Mouse (Mus musculus) liver, embryonic 12.5 days (tissue): ENCODE measurements around the gene Sox1. TPM values are rescaled to one million over a fixed set of nuclear protein-coding genes. Genes with fewer than 3 reads are reported as not detected.

Experiments used
- ATAC-seq: fragments of 200-750 bp; cut with Nextera tagmentation; 2 replicates; pipeline ENCODE4 v1.8.0; 2017; ENCODE audit warnings: moderate number of reproducible peaks, mild to moderate bottlenecking, moderate library complexity
- H3K27ac ChIP-seq: fragments of 300-500 bp; sonication (generic); 2 replicates; pipeline ENCODE4 v1.5.1; 2016; ENCODE audit warnings: mild to moderate bottlenecking
- H3K27me3 ChIP-seq: fragments of 300-500 bp; sonication (generic); replicated peaks from 2 replicates; pipeline ENCODE4 v1.6.1; 2016; ENCODE audit warnings: mild to moderate bottlenecking, moderate library complexity
- H3K36me3 ChIP-seq: fragments of 300-500 bp; sonication (generic); 2 replicates; pipeline ENCODE4 v1.6.1; 2016; ENCODE audit warnings: mild to moderate bottlenecking, moderate library complexity
- H3K4me1 ChIP-seq: fragments of 300-500 bp; sonication (generic); 2 replicates; pipeline ENCODE4 v1.6.1; 2016
- H3K4me2 ChIP-seq: fragments of 300-500 bp; sonication (generic); 2 replicates; pipeline ENCODE4 v1.6.1; 2016; ENCODE audit warnings: mild to moderate bottlenecking, moderate library complexity
- H3K4me3 ChIP-seq: fragments of 300-500 bp; sonication (generic); 2 replicates; pipeline ENCODE4 v1.5.1; 2016; ENCODE audit warnings: mild to moderate bottlenecking, moderate library complexity
- H3K9ac ChIP-seq: fragments of 300-500 bp; sonication (generic); 2 replicates; pipeline ENCODE4 v1.6.1; 2016; ENCODE audit warnings: mild to moderate bottlenecking, moderate library complexity
- H3K9me3 ChIP-seq: fragments of 300-500 bp; sonication (generic); replicated peaks from 2 replicates; pipeline ENCODE4 v1.6.1; 2016; ENCODE audit warnings: mild to moderate bottlenecking, moderate library complexity
- WGBS: fragments of 180-500 bp; shearing (Covaris S2); methylation state at CpG from one replicate; pipeline ENCODE4 v1.1.7; 2016; ENCODE audit not compliant: insufficient replicate concordance; 5-methylcytosine and 5-hydroxymethylcytosine counted together
- polyA plus RNA-seq: library from polyadenylated mRNA; unstranded; fragments of >200 nt; fragmentation: Nextera tagmentation; extraction: Ambion mirVana; gene quantifications from 2 replicates; pipeline ENCODE4 v1.2.1, GENCODE M21; 2016

Gene Sox1
- polyA plus RNA-seq, 1 experiment from 2014 or later = not detected

DNA sequence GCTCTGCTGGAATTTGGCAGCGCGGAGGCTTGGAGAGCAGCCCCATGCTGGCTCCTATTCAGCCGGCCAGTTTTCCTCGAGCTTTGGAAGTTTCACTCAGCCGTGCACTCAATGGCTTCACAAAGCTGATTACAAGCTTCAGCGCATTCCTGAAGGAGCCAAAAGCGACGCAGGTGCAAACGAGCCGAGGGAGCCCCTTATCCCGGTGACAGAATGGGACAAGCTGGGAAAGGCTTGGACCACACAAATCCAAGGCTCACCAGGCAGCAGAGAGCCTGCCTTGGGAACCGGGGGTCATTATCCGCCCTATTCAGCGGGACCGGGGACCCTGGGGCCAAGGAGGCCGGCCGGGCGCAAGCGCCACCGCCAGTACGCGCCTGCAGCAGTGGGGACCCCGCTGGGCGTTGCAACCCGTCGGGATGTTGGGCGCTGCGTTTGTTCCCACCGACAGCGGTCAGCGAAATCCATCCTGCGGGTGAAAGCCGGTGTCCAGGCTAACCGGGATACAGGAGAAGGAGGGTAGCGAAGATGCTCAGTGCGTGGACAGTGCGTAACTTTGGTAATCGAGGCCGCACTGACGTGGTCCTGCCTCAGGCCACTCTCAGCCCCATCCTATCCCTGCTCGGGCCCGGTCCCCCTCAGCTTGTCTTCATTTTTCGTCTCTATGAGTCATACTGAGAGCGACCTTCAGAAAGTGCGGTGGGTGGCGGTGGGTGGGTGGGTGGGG lies 35.2 kb downstream of the Sox1 start:
- Histone ChIP-seq H3K4me3 (no peak overlapping the region), H3K27me3 (peaks cover 91% of the 10 kb centered on the region), H3K4me2 (no peak overlapping the region), H3K27ac (no peak overlapping the region), H3K9ac (no peak overlapping the region), H3K9me3 (no peaks in the 10 kb centered on the region), H3K4me1 (no peaks in the 10 kb centered on the region), H3K36me3 (no peaks in the 10 kb centered on the region)
- no peak for ATAC-seq
- WGBS = 3% methylated on average over 46 of the region's 46 CpGs

DNA sequence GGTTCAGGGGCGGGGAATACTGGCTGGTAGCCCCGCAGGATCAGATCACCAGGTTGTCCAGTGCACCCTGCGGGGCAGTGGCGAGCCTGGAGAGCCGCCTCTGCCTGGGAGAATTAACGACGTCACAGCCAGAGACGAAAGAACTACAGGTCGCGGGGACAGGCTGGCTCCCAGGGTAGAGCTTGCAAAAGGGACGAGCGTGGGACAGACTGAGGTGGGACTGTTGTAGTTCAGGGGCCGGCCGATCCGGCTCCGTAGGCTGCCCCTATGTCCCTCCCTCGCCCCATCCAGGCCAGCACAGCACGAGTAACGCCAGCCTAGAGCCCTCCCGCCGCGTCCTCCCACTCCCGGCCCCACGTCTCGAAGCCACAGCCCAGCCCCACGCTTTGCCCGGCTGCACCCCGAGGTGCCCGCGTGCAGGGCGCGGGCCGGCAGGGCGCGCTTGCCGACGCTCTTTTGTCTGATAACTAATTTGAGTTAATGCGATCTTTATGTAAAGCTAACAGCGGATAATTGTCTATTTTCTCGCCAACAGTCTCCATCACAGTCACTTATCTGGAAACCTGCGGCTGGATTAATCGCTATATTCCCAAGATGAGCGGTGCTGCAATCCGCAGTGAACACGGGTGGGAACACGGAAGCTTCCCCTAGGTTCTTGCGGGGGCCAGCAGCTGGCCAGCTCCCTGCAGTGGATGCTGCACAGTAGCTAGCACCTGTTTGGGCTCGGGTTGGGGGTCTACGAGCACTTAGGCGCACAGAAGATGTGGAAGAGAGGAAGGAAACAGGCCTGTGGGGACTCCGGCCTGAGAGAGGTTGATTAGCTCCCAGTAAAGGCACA lies 36.0 kb downstream of the Sox1 start:
- Histone ChIP-seq H3K27me3 (peaks cover 91% of the 10 kb centered on the region), H3K9me3 (no peaks in the 10 kb centered on the region), H3K4me3 (no peak overlapping the region), H3K27ac (no peak overlapping the region), H3K4me2 (no peak overlapping the region), H3K36me3 (no peaks in the 10 kb centered on the region), H3K9ac (no peak overlapping the region), H3K4me1 (no peaks in the 10 kb centered on the region)
- ATAC-seq = no peak
- 4% methylated on average over 51 of the region's 51 CpGs for WGBS

DNA sequence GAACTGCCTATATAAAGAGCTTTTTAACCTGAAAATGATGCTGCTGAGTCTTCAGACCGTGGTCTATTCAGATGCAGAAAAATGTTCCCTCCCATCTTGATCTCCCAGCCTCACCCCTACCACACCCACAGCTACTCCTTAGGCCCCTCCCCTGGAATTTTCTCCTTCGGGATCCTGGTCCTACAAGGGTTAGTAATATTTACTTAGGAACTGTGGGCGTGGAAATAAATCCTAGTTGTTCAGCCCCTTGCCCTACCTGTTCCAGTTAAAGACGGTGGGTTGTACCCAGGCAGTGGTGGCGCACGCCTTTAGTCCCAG lies 36.6 kb downstream of the Sox1 start:
- 36% methylated on average over 6 of the region's 6 CpGs for WGBS
- no peak for ATAC-seq
- Histone ChIP-seq H3K4me1 (no peaks in the 10 kb centered on the region), H3K4me3 (no peak overlapping the region), H3K9me3 (no peaks in the 10 kb centered on the region), H3K36me3 (no peaks in the 10 kb centered on the region), H3K27ac (no peak overlapping the region), H3K27me3 (peaks cover 86% of the 10 kb centered on the region), H3K9ac (no peak overlapping the region), H3K4me2 (no peak overlapping the region)

DNA sequence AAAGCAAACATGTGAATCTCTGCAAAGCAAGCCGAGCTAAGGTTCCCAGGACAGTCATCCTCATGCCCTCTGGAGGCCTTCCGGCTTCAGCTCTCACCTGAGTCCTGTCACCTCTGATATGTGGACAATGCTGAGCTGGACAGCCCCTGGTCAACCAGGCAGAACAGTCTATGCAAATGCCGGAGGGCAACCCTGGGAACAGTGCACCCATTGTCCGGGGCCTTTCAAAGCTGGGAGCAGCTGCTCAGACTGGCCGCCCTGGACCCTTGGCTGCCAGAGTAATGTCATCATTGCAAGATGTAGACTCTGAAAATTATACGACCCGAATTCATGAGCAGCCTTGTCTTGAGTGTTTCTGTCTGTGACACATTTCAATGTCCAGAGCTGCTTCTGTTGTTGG lies 37.5 kb downstream of the Sox1 start:
- H3K4me3 ChIP-seq = no peak overlapping the region
- peaks cover 77% of the 10 kb centered on the region for H3K27me3 ChIP-seq
- ATAC-seq = no peak
- no peaks in the 10 kb centered on the region for H3K4me1 ChIP-seq
- H3K9me3 ChIP-seq = no peaks in the 10 kb centered on the region
- no peak overlapping the region for H3K27ac ChIP-seq
- WGBS = 57% methylated on average over 7 of the region's 7 CpGs
- H3K4me2 ChIP-seq = no peak overlapping the region
- no peaks in the 10 kb centered on the region for H3K36me3 ChIP-seq
- no peak overlapping the region for H3K9ac ChIP-seq

DNA sequence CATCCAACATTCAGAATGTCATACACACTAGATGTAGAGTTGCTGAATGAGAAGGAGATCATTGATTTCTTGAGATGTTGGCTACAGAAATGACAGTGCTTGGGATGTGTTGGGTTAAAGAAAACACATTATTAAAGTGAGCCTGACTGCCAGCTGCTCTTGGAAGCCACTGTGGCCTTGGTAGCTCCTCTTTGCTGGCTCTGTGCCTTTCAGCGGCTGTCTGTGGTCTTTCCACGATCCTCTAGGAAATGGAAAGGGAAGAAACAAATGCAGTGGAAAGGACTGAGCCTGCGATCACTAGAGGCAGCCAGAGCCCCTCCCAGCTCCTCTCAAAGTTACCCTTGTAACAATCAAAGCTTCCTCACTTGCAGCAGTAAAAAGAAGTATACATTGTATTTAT lies 39.7 kb downstream of the Sox1 start:
- peaks cover 58% of the 10 kb centered on the region for H3K27me3 ChIP-seq
- 37% methylated on average over 3 of the region's 3 CpGs for WGBS
- no peaks in the 10 kb centered on the region for H3K36me3 ChIP-seq

DNA sequence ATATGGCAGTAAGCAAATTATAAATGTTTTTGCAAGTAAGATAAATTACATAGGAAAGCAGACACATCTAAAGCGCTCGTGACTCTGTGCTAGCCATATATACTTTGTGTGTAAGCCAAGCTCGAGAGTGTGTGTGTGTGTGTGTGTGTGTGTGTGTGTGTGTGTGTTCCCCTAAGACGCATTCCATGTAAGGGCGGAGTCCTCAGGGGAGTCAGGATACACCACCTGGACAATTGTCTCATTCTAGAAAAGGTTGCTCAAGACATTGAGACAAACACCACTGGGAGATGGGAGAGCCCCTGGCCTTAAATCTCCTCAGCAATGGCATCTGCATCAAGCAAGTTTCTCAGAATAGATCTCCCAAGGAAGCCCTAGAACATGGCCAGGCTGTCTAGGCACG lies 42.9 kb downstream of the Sox1 start:
- Histone ChIP-seq H3K27me3 (peaks cover 31% of the 10 kb centered on the region), H3K36me3 (no peaks in the 10 kb centered on the region), H3K4me2 (no peak overlapping the region), H3K4me1 (no peaks in the 10 kb centered on the region), H3K9me3 (no peaks in the 10 kb centered on the region), H3K9ac (no peak overlapping the region), H3K27ac (no peak overlapping the region), H3K4me3 (no peak overlapping the region)
- no peak for ATAC-seq
- 67% methylated on average over 6 of the region's 6 CpGs for WGBS

More for the DNA sequence above, 39.7 kb downstream of the Sox1 start:
- no peak overlapping the region for H3K4me3 ChIP-seq
- no peak for ATAC-seq
- H3K27ac ChIP-seq = no peak overlapping the region
- no peak overlapping the region for H3K9ac ChIP-seq
- no peaks in the 10 kb centered on the region for H3K4me1 ChIP-seq
- no peak overlapping the region for H3K4me2 ChIP-seq
- no peaks in the 10 kb centered on the region for H3K9me3 ChIP-seq

DNA sequence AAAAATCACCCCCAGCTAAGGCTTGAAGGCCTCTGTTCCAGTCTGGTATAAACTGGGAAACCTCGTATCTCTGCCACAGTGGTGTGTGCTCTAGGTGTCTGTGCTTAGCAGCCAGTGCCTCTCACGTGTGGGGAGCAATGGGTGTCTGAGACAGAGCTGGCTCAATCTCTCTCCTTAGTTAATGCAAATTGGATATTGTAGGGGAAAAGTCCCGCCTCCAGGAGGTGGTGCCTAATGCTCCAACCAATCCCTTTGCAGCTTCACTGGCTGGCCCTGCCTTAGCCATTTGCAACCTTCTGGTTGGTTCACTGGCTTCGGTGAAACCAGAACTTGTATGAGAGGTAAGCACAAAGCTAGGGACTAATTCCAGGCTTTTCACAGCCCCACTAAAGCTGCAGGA lies 43.9 kb downstream of the Sox1 start:
- WGBS = 22% methylated on average over 4 of the region's 4 CpGs
- ATAC-seq = no peak

DNA sequence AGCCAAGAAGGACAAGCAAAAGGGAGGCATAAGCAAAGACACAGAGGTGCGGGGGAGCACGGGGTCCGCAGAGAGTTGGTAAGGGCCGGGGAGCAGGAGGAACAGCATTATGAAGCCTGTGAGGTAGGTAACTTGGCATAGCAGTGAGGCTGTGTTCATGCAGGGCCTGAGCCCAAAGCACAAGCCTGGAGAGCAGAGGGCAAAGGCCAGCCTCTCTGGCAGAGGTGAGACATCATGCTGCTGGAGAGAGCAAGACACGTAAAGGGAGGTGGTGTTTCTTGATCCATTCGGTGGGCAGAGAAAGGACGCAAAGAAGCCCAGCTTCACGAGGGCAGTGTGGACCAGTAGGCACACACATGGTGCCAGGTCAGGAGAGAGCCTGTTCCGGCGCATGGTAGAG lies 44.8 kb downstream of the Sox1 start:
- H3K9ac ChIP-seq = no peak overlapping the region
- H3K27ac ChIP-seq = no peak overlapping the region
- H3K4me3 ChIP-seq = no peak overlapping the region
- H3K9me3 ChIP-seq = no peaks in the 10 kb centered on the region
- no peak for ATAC-seq
- WGBS = 75% methylated on average over 10 of the region's 10 CpGs
- H3K27me3 ChIP-seq = peaks cover 22% of the 10 kb centered on the region
- H3K4me1 ChIP-seq = no peaks in the 10 kb centered on the region
- no peak overlapping the region for H3K4me2 ChIP-seq
- no peaks in the 10 kb centered on the region for H3K36me3 ChIP-seq

More for the DNA sequence above, 43.9 kb downstream of the Sox1 start:
- Histone ChIP-seq H3K27me3 (peaks cover 22% of the 10 kb centered on the region), H3K4me1 (no peaks in the 10 kb centered on the region), H3K9me3 (no peaks in the 10 kb centered on the region), H3K36me3 (no peaks in the 10 kb centered on the region), H3K27ac (no peak overlapping the region), H3K4me3 (no peak overlapping the region), H3K4me2 (no peak overlapping the region), H3K9ac (no peak overlapping the region)

DNA sequence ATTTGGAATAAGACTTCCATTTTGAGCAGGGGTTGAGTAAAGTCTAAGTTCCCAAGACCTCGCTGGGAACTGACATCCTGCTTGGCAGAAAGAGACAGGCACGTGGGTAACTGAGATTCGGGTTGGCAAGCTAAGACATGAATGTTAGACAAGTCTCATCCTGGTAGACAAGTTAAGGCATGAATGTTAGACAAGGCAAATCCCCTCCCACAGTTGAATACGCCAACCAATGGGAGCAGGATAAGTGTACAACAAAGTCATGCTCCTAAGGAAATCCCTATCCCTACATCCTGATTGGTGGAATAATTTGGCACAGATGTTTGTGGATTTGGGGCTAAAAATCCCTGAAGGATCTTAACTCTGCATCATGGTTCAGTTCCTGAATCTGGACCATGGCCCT lies 45.9 kb downstream of the Sox1 start:
- Histone ChIP-seq H3K9me3 (no peaks in the 10 kb centered on the region), H3K36me3 (no peaks in the 10 kb centered on the region), H3K27me3 (peaks cover 30% of the 10 kb centered on the region), H3K4me2 (no peak overlapping the region), H3K4me3 (no peak overlapping the region), H3K4me1 (no peaks in the 10 kb centered on the region), H3K27ac (no peak overlapping the region), H3K9ac (no peak overlapping the region)
- 72% methylated on average over 4 of the region's 4 CpGs for WGBS
- no peak for ATAC-seq

DNA sequence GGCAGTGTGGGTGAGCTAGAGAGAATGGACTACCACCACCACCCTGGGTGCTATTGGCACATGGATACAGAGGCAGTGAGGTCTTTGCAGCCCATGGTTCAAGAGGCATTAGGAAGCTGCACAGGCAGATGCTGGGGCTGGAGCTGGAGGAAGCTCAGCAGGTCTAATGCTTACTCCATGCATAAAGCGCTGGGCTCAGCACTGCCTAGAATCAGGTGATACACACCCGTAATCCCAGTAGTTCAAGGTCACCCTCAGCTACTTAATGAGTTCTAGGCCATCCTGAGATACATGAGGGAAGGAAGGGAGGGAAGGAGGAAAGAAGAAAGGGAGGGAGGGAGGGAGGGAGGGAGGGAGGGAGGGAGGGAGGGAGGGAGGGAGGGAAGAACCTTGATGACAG lies 50.2 kb downstream of the Sox1 start:
- Histone ChIP-seq H3K27ac (no peak overlapping the region), H3K9ac (no peak overlapping the region), H3K4me3 (no peak overlapping the region), H3K4me2 (no peak overlapping the region), H3K36me3 (no peaks in the 10 kb centered on the region), H3K27me3 (peaks cover 49% of the 10 kb centered on the region), H3K4me1 (no peaks in the 10 kb centered on the region), H3K9me3 (no peaks in the 10 kb centered on the region)
- WGBS = 41% methylated on average over 2 of the region's 2 CpGs
- no peak for ATAC-seq

DNA sequence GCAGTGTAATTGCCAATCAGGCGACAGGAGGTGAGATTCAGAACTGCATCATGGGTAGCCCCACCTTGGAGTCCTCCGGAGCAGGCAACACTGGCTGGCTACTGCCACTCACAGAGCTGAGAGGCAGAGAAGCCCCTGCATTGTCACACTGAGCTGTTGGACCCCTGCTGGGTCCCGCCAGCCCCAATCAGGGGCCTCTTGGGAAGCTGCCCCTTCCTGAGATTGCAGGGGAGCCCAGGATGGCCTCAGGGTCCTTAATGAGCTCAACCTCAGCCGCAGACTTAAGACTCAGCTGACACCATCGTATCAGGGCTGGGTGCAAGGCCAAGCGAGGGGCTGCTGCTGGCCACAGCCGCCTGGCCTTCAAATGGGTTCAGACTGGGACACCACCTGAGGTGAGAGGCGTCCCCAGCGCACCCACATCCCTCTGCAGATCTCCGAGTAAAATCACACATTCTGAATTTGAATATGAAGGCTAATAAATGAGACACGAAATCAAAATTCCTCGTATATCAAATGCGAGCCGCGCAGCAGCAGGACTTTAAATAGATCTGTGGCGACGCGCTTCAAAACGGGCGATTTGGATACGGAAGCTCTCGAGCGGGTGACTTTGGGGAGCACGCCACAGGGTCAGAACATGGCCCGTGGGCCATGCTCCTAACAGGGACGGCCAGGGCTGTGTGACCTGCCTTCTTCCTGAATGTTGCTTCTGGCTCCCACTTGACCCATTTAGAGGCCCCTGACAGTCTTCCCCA lies 51.0 kb downstream of the Sox1 start:
- no peak for ATAC-seq
- H3K4me1 ChIP-seq = no peaks in the 10 kb centered on the region
- WGBS = 3% methylated on average over 26 of the region's 26 CpGs
- H3K36me3 ChIP-seq = no peaks in the 10 kb centered on the region
- H3K4me3 ChIP-seq = no peak overlapping the region
- H3K4me2 ChIP-seq = no peak overlapping the region
- no peak overlapping the region for H3K27ac ChIP-seq
- peaks cover 49% of the 10 kb centered on the region for H3K27me3 ChIP-seq
- H3K9ac ChIP-seq = no peak overlapping the region
- H3K9me3 ChIP-seq = no peaks in the 10 kb centered on the region
